Mouse (Mus musculus) G1E (cell line): ENCODE data around the gene Nhsl2.

ENCODE experiments used
- CTCF ChIP-seq: IDR thresholded peaks from 2 replicates; pipeline ENCODE4 v1.5.1; 2012; ENCODE audit warnings: low read depth, low read length, inconsistent platforms, mixed read lengths
- GATA1 ChIP-seq: IDR thresholded peaks from 2 replicates; pipeline ENCODE4 v1.6.1; 2012; ENCODE audit warnings: borderline replicate concordance, low read length, inconsistent platforms, mixed read lengths
- GATA2 ChIP-seq: IDR thresholded peaks from 2 replicates; pipeline ENCODE4 v1.6.1; 2012; ENCODE audit warnings: low read depth, low read length, inconsistent platforms, borderline replicate concordance
- TAL1 ChIP-seq: conservative IDR thresholded peaks from 2 replicates; pipeline ENCODE4 v1.6.1; 2012; ENCODE audit warnings: low read depth, low read length, inconsistent platforms, mixed read lengths

GRCm38 (mm10) chrX:102050552-102050951 lies 201.4 kb downstream of the Nhsl2 start:
- no peak for TF ChIP-seq TAL1
- no peak for TF ChIP-seq CTCF
- TF ChIP-seq GATA2: no peak
- no peak for TF ChIP-seq GATA1
